Comparison of ENCODE assay signal across 7 mouse cellular contexts in genomic region chr7:45783511-45784091, GRCm38 (mm10). TPM values are rescaled to one million over a fixed set of nuclear protein-coding genes. Genes with fewer than 3 reads are reported as not detected.
DNase-seq lines count a peak whose midpoint lies in the region; ATAC-seq and TF ChIP-seq lines count a peak whose summit lies in the region.

Lmtk3 (plus strand) TSS chr7:45783738.

- ATAC-seq in embryonic facial prominence, embryonic 13.5 days (ENCODE audit: insufficient number of reproducible peaks, insufficient read depth, low FRiP score, low TSS enrichment, low read depth): no peak
- ATAC-seq in hindbrain, embryonic 12.5 days (ENCODE audit: low FRiP score): peak; percentile 44

- DNase-seq in MEL (ENCODE audit: low read depth, low spot score): peak; percentile 60
- DNase-seq in adrenal gland, postnatal 36 days: peak; percentile 70 to 82
- peak; percentile 74 to 78 for DNase-seq in left cerebral cortex, adult 2 months (ENCODE audit: extremely low spot score in 1 of 2, low spot score in 2 of 2)
- DNase-seq in lung, postnatal 36 days: peak; percentile 85
- peak; percentile 76 for DNase-seq in right cerebral cortex, postnatal 14 days

- peak in 1 of 3 experiments; percentile 26; a peak in 1 of 6 replicates for TF ChIP-seq CTCF in MEL (IDR thresholded peaks at IDR 0.05 in 2 of 3, conservative IDR thresholded peaks at IDR 0.05 in 1 of 3; ENCODE audit: control insufficient read depth in 1 of 3, insufficient read depth in 1 of 3, low read depth in 2 of 3, low read length in 3 of 3, poor library complexity in 1 of 3, severe bottlenecking in 1 of 3)
- TF ChIP-seq CTCF in left cerebral cortex, adult 2 months (IDR thresholded peaks at IDR 0.05): peak; percentile 10

- H3K9ac ChIP-seq in MEL (ENCODE audit: control insufficient read depth, low read depth, low read length, poor library complexity, severe bottlenecking): peak within 1 kb of the TSS; percentile 63
- H3K9ac ChIP-seq in embryonic facial prominence, embryonic 13.5 days: peak within 1 kb of the TSS; percentile 77
- peak within 1 kb of the TSS; percentile 90 for H3K9ac ChIP-seq in hindbrain, embryonic 12.5 days

- H3K4me3 ChIP-seq in MEL (ENCODE audit: control insufficient read depth in 1 of 2, insufficient read depth in 1 of 2, low read depth in 2 of 2, low read length in 2 of 2): peak within 1 kb of the TSS; percentile 64 to 69
- H3K4me3 ChIP-seq in embryonic facial prominence, embryonic 13.5 days: peak within 1 kb of the TSS; percentile 60
- H3K4me3 ChIP-seq in hindbrain, embryonic 12.5 days: peak within 1 kb of the TSS; percentile 74
- peak within 1 kb of the TSS; percentile 59 for H3K4me3 ChIP-seq in left cerebral cortex, adult 2 months

- intact Hi-C loops in left cerebral cortex, adult 2 months (cut with DNase I): loop anchor here (2.0 kb wide), 1 partner anchor 41 kb away; no protein-coding TSS in a partner anchor

- no peak for TF ChIP-seq EP300 in MEL (IDR thresholded peaks at IDR 0.05; ENCODE audit: low read depth in 1 of 2, low read length in 2 of 2)

- H3K27me3 ChIP-seq in MEL (ENCODE audit: control insufficient read depth in 1 of 2, insufficient read depth in 2 of 2, low read length in 2 of 2): no peaks in the 10 kb centered on the region; a peak in 1 of 4 replicates
- H3K27me3 ChIP-seq in embryonic facial prominence, embryonic 13.5 days: peaks cover 17% of the 10 kb centered on the region; the same call in 1 of the 2 replicates
- peaks cover 14% of the 10 kb centered on the region for H3K27me3 ChIP-seq in hindbrain, embryonic 12.5 days

- H3K9me3 ChIP-seq in MEL (replicated peaks; ENCODE audit: insufficient read depth, low read length): no peaks in the 10 kb centered on the region
- no peaks in the 10 kb centered on the region for H3K9me3 ChIP-seq in embryonic facial prominence, embryonic 13.5 days
- no peaks in the 10 kb centered on the region for H3K9me3 ChIP-seq in hindbrain, embryonic 12.5 days (replicated peaks)

- no peaks in the 10 kb centered on the region for H3K36me3 ChIP-seq in MEL (ENCODE audit: control insufficient read depth in 1 of 2, insufficient read depth in 2 of 2, low read length in 2 of 2)
- peaks cover 12% of the 10 kb centered on the region for H3K36me3 ChIP-seq in embryonic facial prominence, embryonic 13.5 days
- peaks cover 15% of the 10 kb centered on the region for H3K36me3 ChIP-seq in hindbrain, embryonic 12.5 days

- TF ChIP-seq RAD21 in MEL (IDR thresholded peaks at IDR 0.05; ENCODE audit: low read depth, low read length): no peak

- H3K4me2 ChIP-seq in embryonic facial prominence, embryonic 13.5 days: peak within 1 kb of the TSS; percentile 92
- peak within 1 kb of the TSS; percentile 87 for H3K4me2 ChIP-seq in hindbrain, embryonic 12.5 days (replicated peaks)

- TF ChIP-seq POLR2A in MEL (IDR thresholded peaks at IDR 0.05; ENCODE audit: control insufficient read depth in 1 of 2, insufficient read depth in 1 of 2, low read depth in 1 of 2, low read length in 2 of 2, poor library complexity in 1 of 2): no peak

- H3K27ac ChIP-seq in MEL (ENCODE audit: control insufficient read depth, low read depth, low read length): no peak within 1 kb of the TSS
- peak within 1 kb of the TSS; percentile 40 for H3K27ac ChIP-seq in embryonic facial prominence, embryonic 13.5 days
- peak within 1 kb of the TSS; percentile 98 for H3K27ac ChIP-seq in hindbrain, embryonic 12.5 days
- H3K27ac ChIP-seq in left cerebral cortex, adult 2 months: peak within 1 kb of the TSS; percentile 97

- no peaks in the 10 kb centered on the region for H3K79me2 ChIP-seq in MEL (ENCODE audit: control insufficient read depth, insufficient read depth, low read length, poor library complexity)

- WGBS in embryonic facial prominence, embryonic 13.5 days: 1% methylated on average over 38 of the region's 38 CpGs
- WGBS in hindbrain, embryonic 12.5 days: under 1% methylated on average over 38 of the region's 38 CpGs

- no peaks in the 10 kb centered on the region for H3K4me1 ChIP-seq in MEL (ENCODE audit: control insufficient read depth in 1 of 2, insufficient read depth in 2 of 2, low read length in 2 of 2)
- H3K4me1 ChIP-seq in embryonic facial prominence, embryonic 13.5 days: peaks cover 33% of the 10 kb centered on the region
- H3K4me1 ChIP-seq in hindbrain, embryonic 12.5 days: peaks cover 39% of the 10 kb centered on the region

TF ChIP-seq in MEL, 35 proteins besides CTCF, POLR2A, EP300 and RAD21:
- TF ChIP-seq ZKSCAN1 (IDR thresholded peaks at IDR 0.05; ENCODE audit: low read depth, low read length): no peak
- no peak for TF ChIP-seq USF2 (IDR thresholded peaks at IDR 0.05; ENCODE audit: borderline replicate concordance in 1 of 2, insufficient read depth in 1 of 2, low read depth in 1 of 2, low read length in 2 of 2)
- TF ChIP-seq SMC3 (IDR thresholded peaks at IDR 0.05; ENCODE audit: low read depth, low read length): no peak
- no peak for TF ChIP-seq MYC (IDR thresholded peaks at IDR 0.05; ENCODE audit: low read depth, low read length)
- TF ChIP-seq HCFC1 (IDR thresholded peaks at IDR 0.05; ENCODE audit: low read depth, low read length): peak; percentile 84
- TF ChIP-seq E2F4 (IDR thresholded peaks at IDR 0.05; ENCODE audit: borderline replicate concordance, low read depth, low read length): no peak
- no peak for TF ChIP-seq BHLHE40 (IDR thresholded peaks at IDR 0.05; ENCODE audit: borderline replicate concordance, low read depth, low read length)
- TF ChIP-seq JUND (IDR thresholded peaks at IDR 0.05; ENCODE audit: low read depth, low read length): no peak
- no peak for TF ChIP-seq CHD1 (IDR thresholded peaks at IDR 0.05; ENCODE audit: low read depth, low read length)
- no peak for TF ChIP-seq TCF12 (IDR thresholded peaks at IDR 0.05; ENCODE audit: low read depth, low read length)
- TF ChIP-seq ZMIZ1 (IDR thresholded peaks at IDR 0.05; ENCODE audit: low read depth, low read length): no peak
- peak; percentile 43; the same call in 1 of the 2 replicates for TF ChIP-seq USF1 (IDR thresholded peaks at IDR 0.05; ENCODE audit: low read depth, low read length)
- no peak for TF ChIP-seq SIN3A (IDR thresholded peaks at IDR 0.05; ENCODE audit: low read length)
- TF ChIP-seq MAX (IDR thresholded peaks at IDR 0.05; ENCODE audit: low read length): no peak
- no peak for TF ChIP-seq UBTF (IDR thresholded peaks at IDR 0.05; ENCODE audit: borderline replicate concordance, insufficient read depth, low read depth, low read length)
- TF ChIP-seq MYB (IDR thresholded peaks at IDR 0.05; ENCODE audit: low read depth, low read length): no peak
- TF ChIP-seq GABPA (IDR thresholded peaks at IDR 0.05; ENCODE audit: low read depth, low read length): no peak
- peak; percentile 32; the same call in 1 of the 2 replicates for TF ChIP-seq ELF1 (IDR thresholded peaks at IDR 0.05; ENCODE audit: low read depth, low read length)
- TF ChIP-seq POLR2AphosphoS2 (IDR thresholded peaks at IDR 0.05; ENCODE audit: low read length): no peak
- no peak for TF ChIP-seq ZNF384 (IDR thresholded peaks at IDR 0.05; ENCODE audit: low read depth, low read length)
- peak; percentile 61 for TF ChIP-seq NRF1 (IDR thresholded peaks at IDR 0.05; ENCODE audit: insufficient read depth, low read depth, low read length, poor library complexity, severe bottlenecking)
- TF ChIP-seq RCOR1 (IDR thresholded peaks at IDR 0.05; ENCODE audit: low read depth, low read length): no peak
- TF ChIP-seq MAFK (IDR thresholded peaks at IDR 0.05; ENCODE audit: borderline replicate concordance, low read depth, low read length): no peak
- TF ChIP-seq GATA1 (IDR thresholded peaks at IDR 0.05; ENCODE audit: low read depth, low read length): no peak
- TF ChIP-seq TBP (IDR thresholded peaks at IDR 0.05; ENCODE audit: low read depth, low read length): no peak
TF ChIP-seq in MEL: peak in this region for 4.

RNA-seq across cellular contexts. Expression of gene Lmtk3, which starts in this region (rescaled TPM):
- total RNA-seq in MEL (2012; rRNA removed): 0.03 and 0.04 TPM in 2 replicates
- polyA plus RNA-seq in MEL (2012; ENCODE audit: insufficient read depth in 1 of 2, insufficient read length in 2 of 2, low read depth in 1 of 2, low replicate concordance in 2 of 2, missing spikeins in 1 of 2): under 1 TPM in 1 of 2 experiments, not detected in 1; 0.40 TPM
- total RNA-seq in adrenal gland, postnatal 36 days (2021): 1 to 10 TPM; 6.1 to 8.5 TPM
- polyA plus RNA-seq in embryonic facial prominence, embryonic 13.5 days (2015; fragmentation: Nextera tagmentation; extraction: Ambion mirVana): 4.1 and 4.2 TPM in 2 replicates
- polyA plus RNA-seq in hindbrain, embryonic 12.5 days (2016; fragmentation: Nextera tagmentation; extraction: Ambion mirVana): 8.4 and 11.9 TPM in 2 replicates
- total RNA-seq in left cerebral cortex, adult 2 months (2021): 100 to 1,000 TPM; 258 to 279 TPM

Comparison
In these comparisons a context has a peak if more than half of its experiments do, and no peak if none do; other contexts are left out.
1. RNA of gene Lmtk3 (total RNA-seq): 258 to 279 TPM in left cerebral cortex, adult 2 months; 6.1 to 8.5 TPM in adrenal gland, postnatal 36 days and 0.03 to 0.04 TPM in MEL; every median in the first group is over 10 times any median in the second.
2. Peak in DNase-seq, H3K4me3 ChIP-seq and H3K9ac ChIP-seq in MEL; RNA of the gene not detected or under 1 TPM.
3. Peak in every context shown above with its lines, with median percentiles within 50 percentile points of each other: DNase-seq, H3K4me3 ChIP-seq and H3K9ac ChIP-seq.